Mouse (Mus musculus): Measurements from ENCODE around the gene Iqschfp.

The Iqschfp gene

DNA sequence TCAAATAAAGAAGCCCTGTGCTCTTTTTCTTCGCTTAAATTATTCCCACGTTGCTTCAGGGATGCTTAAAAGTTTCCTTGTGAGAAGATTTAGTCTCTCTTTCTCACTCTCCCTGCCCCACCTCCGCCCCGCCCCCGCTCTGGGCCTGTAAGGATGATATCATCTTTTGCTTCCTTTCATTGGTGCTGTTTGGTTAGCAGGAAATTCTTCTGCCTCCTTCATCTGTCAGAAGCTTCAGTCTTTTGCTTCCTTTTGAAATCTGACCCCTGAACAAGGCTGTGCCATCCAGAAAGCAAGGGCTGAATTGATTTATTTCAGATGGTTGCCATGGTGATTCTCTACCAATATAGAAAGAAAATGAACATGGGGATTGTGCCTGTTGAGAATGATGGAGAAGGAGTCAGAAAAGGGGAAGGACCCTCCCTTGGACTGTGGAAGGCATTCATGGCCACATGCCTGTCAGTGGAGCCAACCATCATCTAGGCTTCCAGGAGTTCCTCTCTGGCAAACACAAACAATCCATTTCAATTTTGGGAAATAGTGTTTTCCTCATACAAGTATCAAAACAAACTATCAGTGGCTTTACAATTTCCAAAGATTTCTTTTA lies 62.5 kb downstream of the Iqschfp start:
- DNase-seq (ENCODE audit: low read depth, low spot score): no peak

- no peak for DNase-seq (ENCODE audit: low read depth, low spot score)
Observed at GRCm38 (mm10) chr3:67959672-67960071, 67.6 kb downstream of the Iqschfp start.

DNA sequence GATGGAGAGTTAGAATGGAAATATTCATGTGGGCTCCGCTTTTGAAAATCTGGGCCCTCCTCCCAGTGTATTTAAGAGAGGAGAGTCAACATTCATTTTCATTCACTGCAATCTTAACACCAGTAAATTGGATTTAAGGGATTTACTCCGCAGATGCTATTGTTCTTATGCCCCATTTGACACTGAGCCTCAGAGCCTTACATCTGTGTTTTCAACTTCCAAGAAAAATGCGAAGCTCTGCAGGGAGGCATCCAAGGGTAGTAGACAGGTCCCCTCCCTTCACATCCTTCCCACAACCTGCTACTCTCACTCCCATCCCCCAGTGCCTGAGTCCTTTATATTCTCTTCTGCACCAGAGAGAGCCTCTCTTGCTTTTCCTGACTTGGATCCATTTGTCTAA lies 68.1 kb downstream of the Iqschfp start:
- no peak for DNase-seq (ENCODE audit: low read depth, low spot score)

DNA sequence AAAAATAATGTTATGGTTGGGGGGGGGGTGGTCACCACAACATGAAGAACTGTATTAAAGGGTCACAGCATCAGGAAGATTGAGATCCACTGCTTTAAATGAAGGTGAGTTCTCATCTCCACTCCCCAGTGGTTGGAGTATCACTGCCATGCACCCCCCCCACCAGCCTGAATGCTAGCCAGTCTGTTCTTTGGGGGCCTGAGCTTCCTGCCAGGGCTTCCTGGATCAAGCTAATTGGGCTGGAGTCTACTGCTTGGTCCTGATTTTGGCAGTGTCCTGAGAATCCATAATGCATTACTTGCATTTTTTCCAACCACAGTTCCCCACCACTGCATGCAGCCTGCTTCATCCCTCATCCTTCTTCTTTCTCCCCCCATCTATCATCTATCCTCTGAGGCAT lies 68.7 kb downstream of the Iqschfp start:
- no peak for DNase-seq (ENCODE audit: low read depth, low spot score)

- no peak for DNase-seq (ENCODE audit: low read depth, low spot score)
Observed at GRCm38 (mm10) chr3:67961934-67962639, 70.1 kb downstream of the Iqschfp start.

DNA sequence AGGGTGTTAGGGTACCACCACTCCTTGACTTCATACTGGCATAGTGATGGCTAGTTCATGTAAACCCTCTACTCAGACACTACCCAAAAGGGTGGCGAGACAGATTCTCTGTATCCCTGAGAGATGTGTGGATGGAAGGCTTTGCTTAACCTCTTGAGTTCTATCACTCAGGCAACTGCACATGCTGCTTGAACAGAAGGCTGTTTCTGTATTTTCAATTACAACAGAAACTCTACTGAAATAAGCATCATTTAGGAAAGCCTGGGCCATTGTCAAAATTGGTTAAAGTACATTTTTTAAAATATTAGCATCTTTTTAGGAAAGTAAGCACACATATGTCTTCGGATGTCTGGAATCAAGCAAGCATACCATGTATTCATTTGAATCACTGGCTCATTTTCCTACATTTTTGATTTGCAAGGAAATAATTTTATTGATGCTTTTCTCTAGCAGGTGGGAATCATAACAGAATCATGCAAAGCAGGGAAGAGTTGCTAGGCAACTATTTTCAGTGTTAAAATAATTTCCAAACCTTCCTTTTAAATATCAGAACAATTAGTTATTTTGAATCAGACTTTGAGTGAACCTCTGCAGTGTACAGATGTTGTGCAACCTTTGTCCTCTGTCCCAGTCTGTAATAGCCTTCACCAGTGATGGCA lies 82.4 kb downstream of the Iqschfp start:
- no peak for DNase-seq (ENCODE audit: low read depth, low spot score)

DNA sequence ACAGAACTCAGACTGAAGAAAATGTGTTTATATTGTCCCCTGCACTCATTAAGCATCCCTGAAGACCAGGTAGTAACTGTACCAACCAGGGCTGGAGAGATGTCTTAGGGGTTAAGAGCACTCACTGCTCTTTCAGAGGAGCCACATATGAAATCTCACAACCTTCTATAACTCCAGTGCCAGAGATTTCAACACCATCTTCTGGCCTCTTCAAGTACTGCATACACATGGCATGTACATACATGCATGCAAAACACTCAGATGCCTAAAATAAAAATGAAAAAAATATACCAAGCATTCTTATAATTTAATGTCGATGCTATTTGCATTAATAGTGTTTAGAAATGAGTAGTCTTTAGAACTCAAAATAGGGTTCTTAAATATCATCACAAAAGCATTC lies 88.0 kb downstream of the Iqschfp start:
- no peak for DNase-seq (ENCODE audit: low read depth, low spot score)

DNA sequence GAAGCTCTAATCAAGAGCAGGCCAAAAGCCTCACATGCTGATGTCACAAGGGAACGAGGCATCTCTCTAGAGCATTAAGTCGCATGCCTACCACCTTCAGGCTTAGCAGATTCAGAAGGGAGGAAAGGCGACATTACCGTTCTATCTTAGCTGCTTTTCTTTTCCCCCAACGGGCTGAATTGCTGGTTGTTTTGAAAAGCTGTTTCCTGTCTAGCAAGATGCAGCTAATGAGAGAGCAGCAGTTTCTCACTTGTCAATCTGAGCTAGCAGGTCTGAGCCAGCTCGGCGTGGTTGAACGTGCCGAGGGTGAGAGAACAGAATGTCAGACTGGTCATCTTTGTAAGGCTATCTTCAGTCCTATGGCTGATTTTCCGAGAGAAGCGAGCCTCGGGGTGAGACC lies 91.3 kb downstream of the Iqschfp start:
- no peak for DNase-seq (ENCODE audit: low read depth, low spot score)

DNA sequence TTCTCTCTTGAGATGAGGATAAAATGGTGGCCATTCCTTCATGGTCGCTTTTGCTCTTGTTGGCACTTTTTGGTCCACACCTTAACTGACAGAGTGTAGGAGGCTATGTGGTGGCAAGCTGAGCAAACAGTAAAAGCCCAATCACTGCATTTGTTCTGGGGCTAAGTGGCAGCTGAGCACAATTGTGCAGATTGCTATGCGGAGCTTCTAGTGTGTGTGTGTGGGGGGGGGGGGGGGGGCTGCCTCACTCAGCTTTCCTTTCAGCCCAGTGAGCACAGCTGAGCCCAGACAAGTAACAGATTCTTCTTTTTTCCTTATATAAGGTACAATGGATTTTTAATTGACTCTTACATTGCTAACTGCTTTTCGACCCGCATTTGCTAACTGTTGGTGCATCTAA lies 110.4 kb downstream of the Iqschfp start:
- no peak for DNase-seq (ENCODE audit: low read depth, low spot score)

DNA sequence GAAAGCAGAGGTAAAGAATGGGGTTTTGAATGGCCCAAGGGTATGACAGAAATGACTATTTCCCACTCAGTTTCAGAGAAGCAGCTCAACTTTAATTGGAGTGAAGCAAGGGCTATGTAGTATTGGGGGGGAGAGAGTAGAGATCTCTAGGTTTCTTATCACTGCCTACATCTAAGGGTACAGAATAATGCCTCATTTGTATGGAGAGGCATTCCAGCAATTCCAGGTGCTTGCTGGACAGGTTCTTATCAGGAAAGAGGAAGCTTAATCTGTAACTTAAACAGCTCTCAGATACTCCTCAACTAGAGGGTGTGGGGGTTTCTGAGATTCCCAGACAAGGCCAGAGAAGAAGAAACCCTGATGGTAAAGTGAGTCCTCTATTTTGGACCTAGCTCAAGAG lies 120.3 kb downstream of the Iqschfp start:
- DNase-seq (ENCODE audit: low read depth, low spot score): no peak

DNA sequence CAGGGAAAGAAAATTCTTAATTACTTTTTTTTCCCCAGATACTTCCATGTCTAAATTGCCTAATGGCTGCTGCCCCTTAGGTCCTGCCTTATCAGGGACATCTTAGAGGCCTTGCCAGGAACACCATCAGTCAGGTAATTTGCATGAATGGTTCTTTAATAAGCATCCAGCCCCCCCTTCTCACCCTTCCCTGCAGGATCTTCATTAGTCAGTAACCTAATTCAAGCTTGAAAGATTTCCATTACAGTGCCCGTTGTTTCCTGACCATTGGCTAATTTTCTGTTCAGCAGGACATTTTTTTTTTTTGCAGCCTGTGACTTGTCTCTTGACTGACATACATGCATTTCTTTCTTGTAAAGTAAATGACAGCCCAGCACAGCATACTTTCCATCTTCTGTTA lies 123.8 kb downstream of the Iqschfp start:
- no peak for DNase-seq (ENCODE audit: low read depth, low spot score)

DNA sequence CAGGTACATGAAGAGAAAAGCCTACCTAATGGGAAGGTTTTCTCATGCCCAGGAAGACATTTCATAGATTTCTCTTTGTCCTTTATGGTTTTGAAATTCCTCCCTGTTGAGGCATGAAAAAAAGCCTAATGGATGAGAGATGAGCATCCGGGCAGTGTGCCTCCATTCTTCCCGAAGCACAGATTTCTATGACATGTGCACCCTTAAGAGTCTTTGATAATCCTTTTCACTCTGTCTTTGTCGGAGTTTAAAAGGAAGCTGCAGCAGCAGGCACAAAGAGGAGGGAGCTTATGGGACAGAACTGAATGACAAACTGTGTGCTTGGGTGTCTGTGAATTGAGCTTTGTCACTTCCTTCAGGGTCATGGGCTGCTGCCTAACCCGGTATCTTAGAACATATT lies 127.4 kb downstream of the Iqschfp start:
- no peak for DNase-seq (ENCODE audit: low read depth, low spot score)

GRCm38 (mm10) chr3:68036097-68036496 lies 144.1 kb downstream of the Iqschfp start:
- DNase-seq (ENCODE audit: low read depth, low spot score): no peak

GRCm38 (mm10) chr3:68042951-68043350 lies 150.9 kb downstream of the Iqschfp start:
- DNase-seq (ENCODE audit: low read depth, low spot score): no peak

- peak; percentile 16 for DNase-seq (ENCODE audit: low read depth, low spot score)
Observed at GRCm38 (mm10) chr3:68045475-68046416, 153.7 kb downstream of the Iqschfp start.

DNA sequence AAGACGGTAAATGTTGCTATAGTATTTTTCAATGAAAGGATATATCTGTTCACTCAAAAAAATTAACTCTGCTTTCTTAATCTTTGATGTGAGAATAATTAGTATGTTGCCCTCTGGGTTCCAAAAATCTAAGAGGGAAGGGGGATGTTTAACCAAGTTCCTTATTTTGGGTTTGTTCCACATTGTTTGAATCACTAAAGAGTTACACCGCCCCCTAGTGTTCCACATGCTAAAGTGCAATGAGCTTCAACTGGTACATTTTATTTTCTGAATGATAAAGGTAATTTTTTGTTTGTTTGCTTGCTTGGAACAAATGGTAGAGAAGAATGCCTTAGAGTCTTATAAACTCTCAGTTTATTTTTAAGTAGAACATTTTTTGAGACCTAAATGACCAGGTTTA lies 161.5 kb downstream of the Iqschfp start:
- peak; percentile 23 for DNase-seq (ENCODE audit: low read depth, low spot score)

DNA sequence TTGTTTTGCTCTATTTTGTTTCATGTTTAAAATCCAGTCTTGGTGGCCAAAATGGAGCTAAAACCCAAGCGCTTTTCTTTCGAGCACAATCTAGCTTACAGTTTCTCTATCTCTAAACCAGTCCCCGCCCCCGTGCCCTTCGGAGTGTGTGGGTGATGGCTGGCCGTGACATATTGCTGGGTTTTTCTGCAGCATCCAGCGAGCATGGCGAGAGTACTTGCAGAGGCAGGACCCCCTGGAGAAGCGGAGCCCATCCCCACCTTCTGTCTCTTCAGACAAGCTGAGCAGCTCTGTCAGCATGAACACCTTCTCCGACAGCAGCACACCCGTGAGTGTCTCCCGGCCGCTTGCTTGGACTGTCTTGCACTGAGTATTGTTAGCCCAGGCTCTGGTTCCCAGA lies 163.0 kb downstream of the Iqschfp start:
- no peak for DNase-seq (ENCODE audit: low read depth, low spot score)

DNA sequence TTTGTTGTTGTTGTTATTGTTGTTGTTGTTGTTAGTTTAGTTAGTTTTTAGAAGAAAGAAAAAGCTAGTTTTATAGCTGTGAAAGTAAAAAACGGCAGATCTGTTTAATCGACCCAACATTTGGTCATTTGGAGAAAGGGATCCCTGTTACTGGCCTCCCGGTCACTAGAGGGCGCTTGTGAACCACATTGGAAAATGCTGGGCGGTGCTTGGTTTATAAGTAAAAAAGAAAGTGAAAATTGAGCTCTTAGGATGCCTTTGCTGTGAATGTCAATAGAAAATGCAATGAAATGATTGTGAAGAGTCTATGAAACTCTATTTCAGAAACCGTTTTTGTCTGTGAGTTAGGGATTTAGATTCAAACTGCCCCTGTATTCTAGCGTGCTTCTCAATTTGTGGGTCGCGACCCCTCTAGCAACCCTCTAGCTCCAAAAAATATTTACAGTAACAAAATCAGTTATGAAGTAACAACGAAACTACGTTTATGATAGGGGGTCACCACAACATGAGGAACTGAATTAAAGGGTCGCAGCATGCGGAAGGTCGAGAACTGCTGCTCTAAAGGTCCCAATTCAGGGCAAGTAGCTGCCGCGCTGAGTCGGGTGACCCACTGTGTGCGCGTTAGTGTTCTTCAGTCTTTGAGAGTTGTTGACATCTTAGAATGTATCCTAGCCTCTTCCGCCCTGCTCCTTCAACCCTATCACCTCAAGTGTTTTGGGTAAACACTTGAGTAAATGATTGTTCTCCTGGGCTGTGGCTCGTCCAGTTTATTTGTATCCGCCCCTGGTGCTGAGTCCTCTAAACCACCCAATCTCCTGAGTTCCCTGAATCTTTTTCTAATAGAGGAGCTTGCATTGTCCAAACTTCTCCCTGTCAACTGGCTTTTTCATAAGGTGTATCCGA lies 164.6 kb downstream of the Iqschfp start:
- peak; percentile 62 for DNase-seq (ENCODE audit: low read depth, low spot score)

DNA sequence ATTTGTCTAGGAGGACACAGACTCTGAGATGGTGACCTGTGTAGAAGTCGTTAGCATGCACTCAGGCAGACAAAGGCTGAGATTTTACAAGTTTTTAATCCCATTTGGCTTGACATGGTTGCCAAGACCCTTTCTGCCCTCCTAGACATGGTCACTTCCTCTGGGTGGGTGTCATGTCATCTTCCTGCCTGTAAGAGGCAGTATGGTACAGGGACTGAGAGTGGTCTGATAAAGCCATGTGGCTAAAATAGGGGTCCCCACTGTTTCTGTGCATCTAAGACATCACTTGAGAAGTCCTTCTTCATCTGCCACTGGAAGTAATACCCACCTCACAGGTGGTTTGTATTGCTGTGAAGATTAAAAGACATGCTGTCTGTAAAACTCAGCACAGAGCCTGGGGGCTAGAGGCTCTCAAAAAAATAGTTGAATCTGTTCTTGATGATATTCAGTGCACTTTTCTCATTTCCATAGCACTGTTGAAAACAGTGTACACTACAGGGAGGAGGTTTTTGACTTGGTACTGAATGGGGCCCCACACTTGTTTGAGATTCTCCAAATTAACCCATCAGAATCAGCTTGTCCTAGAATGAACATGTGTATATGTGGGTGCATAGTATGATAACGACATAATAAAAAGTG lies 167.2 kb downstream of the Iqschfp start:
- no peak for DNase-seq (ENCODE audit: low read depth, low spot score)

DNA sequence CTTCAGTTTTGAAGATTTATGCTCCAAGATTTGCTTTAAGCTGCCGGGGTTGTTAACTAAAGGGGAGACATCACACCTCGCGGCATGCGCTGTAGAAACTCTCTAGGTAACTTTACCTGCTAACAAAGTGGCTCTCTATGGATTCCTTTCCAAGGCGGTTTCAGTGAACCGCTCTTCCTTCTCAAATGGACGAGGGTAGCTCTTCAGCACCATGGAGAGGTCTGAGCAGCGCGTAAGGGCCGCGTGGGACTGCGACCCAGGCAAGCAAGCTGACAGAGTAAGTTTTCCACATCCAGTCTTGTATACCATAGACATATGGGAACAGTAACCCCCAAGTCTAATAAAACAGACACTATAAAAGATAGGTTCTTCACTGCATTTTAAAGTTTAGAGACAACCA lies 172.7 kb downstream of the Iqschfp start, which contains the start of gene Schip1:
TSS of gene Schip1 (plus strand) at position 72 of the 400 bp plus-strand sequence.
- DNase-seq (ENCODE audit: low read depth, low spot score): no peak
